Mouse (Mus musculus) kidney, postnatal 36 days (tissue): ENCODE data around the gene Dpm2.

Source experiments
- DNase-seq, 2 experiments: peaks; one replicate each; pipeline ENCODE4 v3.0.0; 2021 to 2022; ENCODE audit warnings: mixed read lengths in 2 of 2

Gene Dpm2

DNA sequence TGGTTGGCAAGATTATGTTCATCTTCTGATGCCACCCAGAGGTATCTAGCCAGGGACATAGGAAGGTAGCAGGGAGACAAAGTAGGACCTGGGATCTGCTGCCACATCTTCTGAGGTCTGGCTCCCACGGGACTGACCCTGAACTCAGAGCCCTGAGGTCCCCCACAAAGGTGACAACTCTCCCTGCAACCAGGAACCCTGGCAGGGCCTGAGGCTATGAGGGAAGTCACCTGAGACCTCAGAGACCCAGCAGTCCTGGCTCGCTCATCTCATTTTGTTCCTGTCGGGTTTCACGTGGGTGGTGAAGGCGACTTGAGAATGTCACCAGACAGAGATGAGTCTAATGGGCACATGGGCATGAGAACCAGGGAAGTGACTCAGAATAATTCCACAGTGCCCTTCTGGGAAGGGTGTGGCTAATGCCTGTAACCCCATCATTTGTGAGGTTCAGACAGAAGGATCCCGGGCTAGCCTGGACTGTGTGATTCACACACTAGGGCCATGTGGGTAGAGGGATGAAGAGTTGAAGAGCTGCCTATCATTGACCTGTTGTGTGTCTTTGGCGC is 14.6 kb downstream of the Dpm2 start:
- DNase-seq: no peak

DNA sequence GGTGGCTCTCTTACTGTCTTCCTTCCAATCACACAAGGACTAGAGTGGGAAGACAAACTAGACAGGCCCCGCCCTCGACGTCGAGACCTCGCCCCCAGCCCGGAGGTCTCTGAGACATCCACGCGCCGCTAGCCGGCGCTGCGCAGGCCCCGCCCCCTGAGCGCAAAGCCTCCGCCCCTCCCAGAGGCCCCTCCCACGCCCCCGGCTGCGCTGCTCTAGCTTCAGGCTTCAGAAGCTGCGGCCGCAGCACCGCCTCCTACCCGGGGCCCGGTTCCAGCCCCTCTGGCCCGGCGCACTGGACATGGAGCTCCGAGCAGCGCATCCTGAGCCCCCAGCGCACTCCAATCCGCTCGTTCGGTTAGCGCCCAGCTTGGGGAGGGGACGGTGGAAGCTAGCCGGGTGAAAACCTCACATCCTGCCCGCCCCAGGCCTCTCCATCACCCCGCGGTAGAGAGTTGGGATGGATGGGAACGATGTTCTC is 16.3 kb downstream of the Dpm2 start, which contains the start of gene St6galnac4:
TSS of gene St6galnac4 (plus strand) at position 225 of the 481 bp plus-strand sequence.
- DNase-seq: peak; percentile 93 to 94

DNA sequence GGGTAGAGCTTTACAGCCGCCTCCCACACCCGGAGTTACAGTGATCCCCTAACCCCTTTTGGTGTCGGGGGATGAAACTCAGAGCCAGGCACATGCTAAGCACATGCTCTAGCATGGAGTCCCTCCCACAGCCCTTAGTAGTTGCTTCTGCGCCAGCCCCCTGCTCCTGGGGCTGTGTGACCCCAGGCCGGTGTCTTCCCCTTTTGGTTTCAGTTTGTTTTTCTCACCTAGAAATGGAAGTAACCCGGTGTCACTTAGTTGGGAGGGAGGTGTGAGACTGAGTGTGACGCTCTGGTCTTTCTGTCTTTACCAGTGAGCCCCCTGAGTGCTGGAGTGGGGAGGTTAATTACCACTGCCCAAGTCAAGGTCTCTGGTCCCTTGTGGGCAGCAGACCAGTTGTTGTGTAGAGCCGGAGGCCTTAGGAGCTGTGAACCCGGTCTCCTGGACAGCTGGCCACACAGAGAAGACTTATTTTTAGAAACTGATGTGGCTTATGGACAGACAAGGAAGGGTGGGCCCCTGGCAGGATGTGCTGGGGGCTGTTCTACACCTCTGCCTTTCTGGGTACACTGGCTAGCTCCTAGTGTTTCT is 17.2 kb downstream of the Dpm2 start:
- peak; percentile 43 to 60 for DNase-seq

DNA sequence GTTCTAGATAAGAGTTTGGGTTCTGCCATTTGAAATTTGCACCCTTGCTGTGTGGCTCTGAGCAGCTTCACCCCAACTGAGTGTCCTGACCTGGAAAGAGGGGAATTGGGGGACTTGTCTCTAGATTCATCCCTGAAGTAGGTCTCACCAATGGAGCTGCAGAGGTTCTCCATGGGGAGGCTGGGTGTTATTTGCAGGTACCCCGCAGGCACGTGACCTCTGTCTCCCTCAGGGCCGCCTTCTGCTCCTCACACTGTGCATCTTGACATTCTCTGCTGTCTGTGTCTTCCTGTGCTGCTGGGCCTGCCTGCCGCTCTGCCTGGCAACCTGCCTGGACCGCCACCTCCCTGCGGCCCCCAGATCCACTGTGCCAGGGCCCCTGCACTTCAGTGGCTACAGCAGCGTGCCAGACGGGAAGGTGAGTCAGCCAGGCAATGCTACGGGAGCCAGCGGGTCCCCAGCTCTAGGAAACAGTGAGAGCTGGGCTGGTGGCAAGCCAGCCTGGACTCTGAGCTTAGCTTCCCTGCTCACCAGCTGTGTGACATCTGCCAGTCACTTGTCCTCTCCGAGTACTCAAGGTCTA is 18.6 kb downstream of the Dpm2 start:
- DNase-seq: peak; percentile 70 to 74

DNA sequence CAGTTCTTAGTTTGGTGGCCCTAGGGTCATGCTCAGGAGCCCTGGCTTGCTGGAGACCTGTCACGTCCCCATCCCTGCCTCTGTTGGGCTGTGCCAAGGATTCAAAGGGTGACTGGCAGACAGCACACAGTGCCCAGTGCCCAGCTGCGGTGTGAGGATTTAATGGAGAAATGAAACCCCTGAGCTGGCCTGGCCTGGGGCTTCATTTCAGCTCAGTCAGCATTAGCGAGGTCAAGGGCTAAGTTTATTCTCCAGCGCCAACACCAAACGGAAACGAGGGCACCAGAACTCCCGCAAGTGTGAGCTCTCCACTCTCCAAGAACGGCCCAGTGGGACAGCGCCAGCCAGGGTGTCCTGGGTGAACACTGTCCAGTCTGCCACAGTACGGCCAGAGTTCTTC is 19.6 kb downstream of the Dpm2 start:
- DNase-seq: peak in 1 of 2 experiments; percentile 33

DNA sequence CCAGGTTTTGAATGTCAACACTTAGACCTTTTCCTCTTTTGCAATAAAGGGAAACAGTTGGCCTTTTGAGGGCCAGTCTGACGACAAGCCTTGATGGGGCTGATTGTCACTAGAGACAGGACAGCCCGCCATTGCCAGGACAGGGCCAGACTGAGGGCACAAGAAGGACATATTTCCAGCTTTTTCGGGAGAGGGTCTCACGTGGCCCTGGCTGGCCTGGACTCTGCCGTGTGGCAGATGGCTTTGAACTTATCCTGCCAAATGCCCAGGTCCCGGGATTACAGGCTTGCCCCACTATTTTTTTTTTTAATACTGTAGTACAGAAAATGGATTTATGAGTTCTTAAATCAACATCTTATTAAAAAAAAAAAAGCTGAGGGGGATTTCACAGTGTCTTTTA is 20.6 kb downstream of the Dpm2 start:
- DNase-seq: no peak

DNA sequence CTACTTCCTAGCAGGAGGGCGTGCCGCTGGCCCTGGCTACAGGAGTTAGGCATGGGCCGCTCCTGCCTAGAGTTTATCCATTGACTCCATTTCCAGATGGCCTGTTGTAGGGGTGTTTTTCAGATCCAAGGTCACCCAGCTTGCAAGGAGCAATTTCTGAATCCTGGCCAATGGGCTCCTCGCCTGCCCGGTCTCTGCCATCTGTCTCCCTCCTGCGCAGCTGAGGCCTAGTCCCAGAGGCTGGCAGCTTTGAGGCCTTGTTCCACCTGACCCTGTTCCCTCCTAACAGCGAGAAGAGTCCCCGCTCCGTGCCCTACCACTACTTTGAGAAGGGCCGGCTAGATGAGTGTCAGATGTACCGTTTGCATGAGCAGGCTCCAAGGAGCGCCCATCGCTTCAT is 26.1 kb downstream of the Dpm2 start:
- no peak for DNase-seq

DNA sequence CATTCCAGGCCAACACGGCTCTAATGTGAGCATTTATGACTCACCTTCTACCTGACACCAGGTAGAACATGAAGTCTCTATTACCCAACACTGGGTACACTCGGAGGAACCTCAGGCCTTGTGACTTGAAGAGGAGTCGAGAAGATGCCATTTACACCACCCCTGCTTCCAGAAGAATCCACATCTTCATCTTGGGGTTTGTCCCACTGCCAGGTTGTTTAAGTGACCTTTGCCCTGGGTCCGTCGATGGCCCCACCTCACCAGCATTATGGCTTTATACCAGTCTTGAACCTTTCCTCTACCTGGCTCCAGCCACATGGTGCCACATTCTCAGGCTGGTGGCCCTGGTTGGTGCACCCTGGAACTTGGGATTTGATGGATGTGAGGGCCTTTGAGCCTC is 26.6 kb downstream of the Dpm2 start:
- no peak for DNase-seq

DNA sequence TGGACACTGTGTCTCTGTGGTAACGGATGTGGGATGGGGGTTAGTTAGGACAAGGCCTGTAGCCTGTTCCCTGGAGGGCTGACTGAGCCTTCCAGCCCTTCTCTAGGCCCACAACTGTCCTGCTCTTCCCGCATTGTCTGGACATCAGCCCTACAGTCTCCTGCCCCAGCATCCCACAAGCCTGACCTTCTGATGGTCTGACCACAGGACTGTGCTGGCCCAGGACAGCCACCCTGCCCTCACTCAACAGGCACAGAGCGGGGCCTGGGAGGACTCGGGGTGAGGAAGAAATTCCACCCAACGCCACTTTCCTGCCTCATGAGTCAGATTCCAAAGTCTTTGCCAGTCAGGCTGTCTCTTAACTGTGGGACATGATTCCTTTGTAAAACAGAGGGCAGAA is 27.0 kb downstream of the Dpm2 start:
- no peak for DNase-seq

DNA sequence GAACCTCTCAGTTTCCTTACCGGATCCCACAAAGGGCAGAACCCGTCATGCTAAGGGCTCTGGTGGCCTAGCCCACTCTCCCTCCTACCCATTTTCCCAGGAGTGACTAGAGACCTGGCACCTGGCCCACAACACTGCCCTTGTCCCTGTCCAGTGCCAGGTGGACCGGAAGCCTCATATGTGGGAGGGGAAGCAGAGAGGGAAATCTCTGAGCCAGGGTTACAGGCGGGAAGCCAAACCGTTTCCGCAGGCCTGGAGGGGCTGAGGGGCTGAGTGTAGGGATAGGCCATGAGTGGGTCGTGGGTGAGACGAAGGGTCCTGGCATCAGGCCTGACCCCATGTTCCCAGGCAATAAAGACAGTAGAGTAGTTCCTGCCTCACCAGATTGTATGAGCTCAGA is 27.8 kb downstream of the Dpm2 start:
- DNase-seq: peak; percentile 49 to 72

DNA sequence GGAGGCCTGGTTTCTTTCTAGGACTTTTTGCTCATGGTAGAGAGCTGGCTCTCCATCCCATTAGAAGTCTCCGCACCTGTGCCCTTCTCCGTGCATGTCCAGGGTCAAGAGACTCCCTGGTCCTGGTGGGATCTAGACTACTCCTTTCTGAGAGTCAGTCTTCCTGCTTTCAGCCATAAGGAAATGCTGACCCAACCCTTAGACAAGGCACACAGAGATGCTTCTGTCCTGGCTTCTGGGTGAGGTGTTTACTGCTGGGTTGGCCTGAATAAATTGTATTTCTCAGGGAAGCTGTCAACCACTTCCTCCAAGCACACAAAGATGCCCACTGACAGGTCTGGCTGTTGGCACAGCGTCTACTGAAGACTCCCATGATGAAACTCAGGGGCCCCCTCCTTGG is 28.8 kb downstream of the Dpm2 start, which contains the start of gene St6galnac6:
TSS of gene St6galnac6 (plus strand) at position 301 of the 400 bp plus-strand sequence.
- no peak for DNase-seq

DNA sequence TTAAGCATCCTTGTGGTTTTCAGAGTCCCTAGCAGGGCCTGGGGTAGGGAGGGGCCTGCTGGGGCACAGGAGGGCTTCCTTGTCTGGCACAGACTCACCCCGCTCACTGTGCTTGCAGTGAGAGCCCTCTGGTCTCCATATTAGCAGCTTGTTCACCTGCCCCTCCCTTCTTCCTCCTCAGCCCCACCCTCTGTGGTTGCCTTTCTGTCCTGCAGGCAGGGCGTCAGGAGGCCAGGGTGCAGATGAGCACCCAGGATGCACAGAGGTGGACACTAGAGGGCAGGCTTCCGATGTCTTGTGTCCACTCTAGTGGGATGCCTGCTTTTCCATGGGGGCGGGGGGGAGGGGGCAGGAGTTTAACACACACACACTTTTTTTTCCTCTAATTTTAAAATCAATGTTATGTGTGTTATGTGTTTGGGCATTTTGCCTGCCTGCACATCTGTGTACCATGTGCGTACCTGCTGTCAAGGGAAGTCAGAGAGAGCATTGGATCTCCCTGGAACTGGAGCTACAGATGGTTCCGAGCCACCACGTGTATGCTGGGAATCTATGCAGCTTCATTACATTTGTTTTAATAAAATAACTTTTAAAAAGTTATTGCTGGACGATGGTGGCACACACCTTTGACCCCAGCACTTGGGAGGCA is 30.9 kb downstream of the Dpm2 start:
- DNase-seq: peak in 1 of 2 experiments; percentile 69

DNA sequence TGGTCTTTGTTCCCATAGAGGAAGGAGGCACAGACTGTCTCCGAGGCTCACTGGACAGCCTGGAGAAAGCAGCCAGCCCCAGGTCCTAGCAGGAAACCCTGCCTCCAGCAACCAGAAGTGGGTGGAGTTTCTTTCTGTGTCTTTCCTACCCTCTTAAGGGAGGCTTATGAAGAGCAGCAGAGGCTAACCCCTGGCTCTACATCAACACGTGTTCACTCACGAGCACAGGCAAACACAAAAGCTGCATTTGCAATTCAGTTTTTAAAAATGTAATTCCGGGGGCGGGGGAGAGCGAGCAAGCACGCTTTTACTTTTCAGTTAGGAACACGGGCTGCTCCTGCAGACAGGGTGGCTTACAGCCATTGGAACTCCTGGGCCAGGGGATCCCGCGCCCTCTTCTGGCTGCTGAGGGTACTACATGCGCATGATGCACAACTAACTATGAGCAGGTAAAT is 32.0 kb downstream of the Dpm2 start:
- peak; percentile 88 to 95 for DNase-seq

DNA sequence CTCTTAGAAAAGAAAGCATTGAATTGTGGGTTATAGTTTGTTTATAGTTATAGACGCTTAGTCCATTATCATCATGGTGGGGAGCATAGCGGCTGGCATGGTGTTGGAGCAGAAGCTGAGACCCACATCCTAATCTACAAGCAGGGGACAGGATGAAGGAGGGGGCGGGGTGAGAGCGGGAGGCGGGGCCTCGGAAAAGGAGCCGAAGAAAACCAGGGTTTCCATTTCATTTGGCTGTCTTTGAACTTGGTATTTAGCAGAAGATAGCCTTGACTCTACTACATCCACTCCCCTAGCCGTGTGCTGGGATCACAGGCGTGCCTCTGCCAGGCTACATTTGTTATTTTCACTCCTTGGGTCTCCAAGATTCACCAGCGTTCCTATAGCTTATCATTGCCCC is 34.0 kb downstream of the Dpm2 start:
- DNase-seq: no peak

DNA sequence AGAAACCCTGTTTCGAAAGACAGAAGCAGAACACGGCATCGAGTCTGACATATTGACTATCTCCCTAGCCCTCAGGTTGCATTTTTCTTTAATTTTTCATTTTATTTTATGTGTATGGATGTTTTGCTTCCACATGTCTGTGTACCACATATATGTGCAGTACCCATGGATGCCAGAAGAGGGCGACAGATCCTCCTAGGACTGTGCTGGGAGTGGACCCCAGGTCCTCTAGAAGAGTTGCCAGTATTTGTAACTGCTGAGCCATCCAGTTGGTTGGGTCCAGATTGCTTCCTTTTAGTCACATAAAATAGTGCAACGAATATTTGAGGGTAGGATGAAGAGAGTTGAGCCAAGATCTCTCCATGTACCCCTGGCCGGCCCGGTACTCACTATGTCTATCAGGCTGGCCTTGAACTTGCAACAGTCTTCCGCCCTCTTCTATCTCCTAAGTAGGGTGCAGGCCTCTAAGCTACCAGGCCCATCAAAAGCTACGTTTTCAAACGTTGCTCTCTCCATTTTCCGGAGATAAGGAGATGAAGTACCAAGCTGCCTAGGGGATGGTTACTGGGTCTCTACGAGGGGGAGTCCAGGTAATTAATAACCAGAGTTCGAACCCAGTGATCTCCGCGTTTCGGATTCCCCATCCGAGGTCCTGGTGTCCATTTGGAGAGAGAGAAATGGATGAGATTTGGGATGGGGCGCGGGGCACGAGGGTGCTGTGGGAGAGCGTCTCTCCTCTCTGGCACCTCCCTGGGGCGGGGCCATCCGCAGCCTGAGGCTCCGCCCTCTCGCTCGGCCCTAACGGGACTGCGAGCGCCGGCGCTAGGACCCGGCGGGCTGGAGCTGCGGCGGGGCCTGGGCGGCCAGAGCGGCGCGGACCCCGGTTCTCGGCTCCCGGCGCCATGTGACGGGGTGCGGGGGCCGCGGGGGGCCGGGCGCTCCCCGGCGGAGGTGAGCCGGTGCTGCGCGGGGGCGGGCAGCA is 35.8 kb downstream of the Dpm2 start:
- DNase-seq: peak; percentile 74 to 91

DNA sequence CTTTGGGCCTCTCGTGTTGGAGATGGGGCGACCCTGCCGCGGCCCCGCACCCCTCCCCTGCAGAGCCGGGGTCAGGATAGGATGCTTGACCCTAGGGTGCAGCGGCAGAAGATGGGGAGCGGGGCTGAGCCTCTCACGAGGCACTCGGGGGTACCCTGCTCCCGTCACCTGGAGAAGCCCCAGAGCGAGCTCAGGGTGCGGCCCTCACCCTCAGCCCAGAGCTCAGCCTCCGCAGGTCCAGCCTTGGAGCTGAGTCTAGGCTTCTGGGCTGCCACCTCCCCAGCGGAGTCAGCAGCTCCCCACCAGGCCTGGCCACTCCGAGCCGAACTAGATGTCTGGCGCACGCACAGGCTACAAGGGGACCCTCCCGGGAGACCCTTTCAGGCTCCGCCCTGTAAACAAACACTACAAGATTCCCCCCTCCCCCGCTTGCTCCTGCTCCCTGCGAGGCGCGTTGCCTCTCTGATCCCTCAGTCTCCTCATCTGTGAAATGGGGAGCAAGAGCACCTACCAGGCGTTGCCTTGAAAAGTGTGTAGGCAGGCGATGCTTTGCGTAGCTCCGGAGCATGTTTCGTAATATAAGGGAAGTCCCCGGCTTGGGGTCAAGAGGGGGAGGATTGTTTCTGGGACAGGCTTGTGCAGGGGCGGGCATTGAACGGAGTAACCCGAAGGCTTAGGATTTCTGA is 36.7 kb downstream of the Dpm2 start:
- peak in 1 of 2 experiments; percentile 36 for DNase-seq

DNA sequence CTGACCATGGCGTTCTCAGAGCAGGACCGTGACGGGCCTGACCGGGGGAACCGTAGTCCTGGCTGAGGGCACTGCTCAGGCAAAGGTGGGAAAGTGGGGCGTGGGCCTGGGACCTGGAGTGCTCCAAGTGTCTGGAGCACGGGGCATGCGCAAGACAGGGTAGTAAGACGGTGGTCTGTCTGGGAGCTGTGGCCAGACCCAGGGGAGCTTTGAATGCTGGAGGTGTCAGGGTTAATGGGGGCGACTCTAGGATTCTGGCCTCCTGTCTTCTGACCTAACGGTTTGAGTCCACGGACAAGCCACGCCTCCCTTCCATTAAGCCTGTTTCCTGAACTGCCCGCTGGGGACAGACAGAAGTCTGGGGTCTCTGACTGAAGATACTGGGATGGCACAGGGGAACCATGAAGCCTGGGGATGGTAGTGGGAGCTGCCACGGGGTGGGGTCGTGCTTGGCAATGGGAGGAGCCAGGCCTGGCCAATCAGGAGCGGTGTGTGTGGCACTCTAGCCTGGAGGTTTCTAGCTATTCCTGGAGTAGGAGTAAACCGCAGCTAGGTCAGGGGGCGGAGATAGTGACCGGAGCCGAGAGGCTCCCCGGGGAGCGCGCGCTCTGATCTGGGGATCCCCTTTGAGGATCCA is 37.6 kb downstream of the Dpm2 start:
- peak; percentile 57 to 73 for DNase-seq

DNA sequence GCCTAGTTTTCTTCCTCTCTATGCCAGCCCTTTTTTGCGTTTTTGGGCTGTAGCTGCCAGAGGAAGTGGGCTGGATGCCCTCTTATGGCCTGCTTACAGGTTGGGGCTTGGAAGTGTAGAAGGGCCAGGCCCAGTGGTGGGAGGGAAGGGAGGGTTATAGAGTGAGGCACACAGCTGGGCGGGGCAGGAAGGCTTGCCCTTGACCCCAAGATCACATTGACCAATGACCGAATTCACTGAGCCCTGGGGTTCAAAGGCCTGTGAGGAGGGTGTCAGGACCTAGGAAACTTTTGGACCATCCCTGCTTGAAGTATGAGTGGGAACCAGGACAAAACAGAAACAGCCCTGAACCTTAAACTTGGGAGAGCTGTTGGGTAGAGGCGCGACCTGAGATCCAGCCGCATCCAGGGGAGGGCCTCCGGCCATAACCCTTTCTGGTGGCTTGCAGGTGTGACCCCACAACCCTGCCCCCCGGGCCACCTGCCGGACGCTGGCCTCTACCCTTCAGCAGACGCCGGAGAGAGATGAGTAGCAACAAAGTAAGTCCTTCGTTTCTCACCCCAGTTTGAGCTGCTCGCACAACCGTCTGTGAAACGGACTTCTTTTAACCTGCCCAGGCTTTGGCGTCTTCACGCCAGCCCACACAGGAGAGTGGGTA is 38.2 kb downstream of the Dpm2 start:
- DNase-seq: peak in 1 of 2 experiments; percentile 36

DNA sequence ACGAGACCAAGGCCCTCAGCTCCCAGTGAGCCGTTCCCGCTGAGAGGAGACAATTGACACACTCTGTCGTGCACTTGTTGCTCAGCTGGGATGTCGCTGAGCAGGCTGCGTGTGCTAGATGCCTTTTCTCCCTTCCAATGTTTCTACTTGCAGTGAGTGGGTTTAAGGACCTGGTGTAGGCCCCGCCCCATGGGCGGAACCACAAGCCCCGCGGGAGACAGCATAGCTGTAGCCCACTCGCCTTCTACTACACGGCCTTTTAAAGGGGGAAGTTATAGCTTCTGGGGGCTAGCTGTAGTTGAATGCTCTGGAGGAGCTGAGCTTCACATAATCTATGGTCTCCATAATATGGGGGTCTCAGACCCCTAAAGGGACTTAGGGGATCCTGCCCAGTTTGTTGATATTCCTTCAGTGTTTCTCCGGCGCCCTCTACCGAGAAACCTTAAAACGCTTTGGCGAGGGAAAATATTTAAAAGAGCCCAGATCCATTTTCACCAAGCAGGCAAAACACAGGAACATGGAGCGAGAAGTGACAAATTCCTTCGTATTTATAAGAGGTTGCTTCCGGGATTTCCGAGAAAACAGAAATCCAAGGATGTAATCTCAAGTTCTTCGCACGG is 40.1 kb downstream of the Dpm2 start:
- DNase-seq: peak in 1 of 2 experiments; percentile 73

DNA sequence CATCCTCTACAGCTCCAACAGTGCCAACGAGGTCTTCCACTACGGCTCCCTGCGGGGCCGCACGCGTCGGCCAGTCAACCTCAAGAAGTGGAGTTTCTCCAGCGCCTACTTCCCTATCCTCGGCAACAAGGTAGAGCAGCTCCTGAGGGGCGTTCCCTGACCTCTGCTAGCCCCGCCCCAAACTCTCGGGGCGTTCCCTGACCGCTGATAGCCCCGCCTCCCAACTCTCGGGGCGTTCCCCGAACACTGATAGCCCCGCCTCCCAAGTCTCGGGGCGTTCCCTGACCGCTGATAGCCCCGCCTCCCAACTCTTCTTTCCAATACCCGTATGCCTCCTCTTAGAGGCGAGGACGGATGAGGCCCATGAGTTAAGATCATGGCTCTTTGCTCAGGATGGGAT is 41.6 kb downstream of the Dpm2 start:
- no peak for DNase-seq
